Mouse (Mus musculus) E14TG2a.4 (cell line): ENCODE measurements around the gene Speg.

Experiments used
- CTCF ChIP-seq: conservative IDR thresholded peaks from 2 replicates; pipeline ENCODE4 v1.5.1; 2014; ENCODE audit warnings: low read length
- NANOG ChIP-seq: IDR thresholded peaks from 2 replicates; pipeline ENCODE4 v1.6.1; 2014; ENCODE audit warnings: borderline replicate concordance, low read length, mixed read lengths
- POU5F1 ChIP-seq: IDR thresholded peaks from 2 replicates; pipeline ENCODE4 v1.6.1; 2014; ENCODE audit warnings: low read length, borderline replicate concordance

DNA sequence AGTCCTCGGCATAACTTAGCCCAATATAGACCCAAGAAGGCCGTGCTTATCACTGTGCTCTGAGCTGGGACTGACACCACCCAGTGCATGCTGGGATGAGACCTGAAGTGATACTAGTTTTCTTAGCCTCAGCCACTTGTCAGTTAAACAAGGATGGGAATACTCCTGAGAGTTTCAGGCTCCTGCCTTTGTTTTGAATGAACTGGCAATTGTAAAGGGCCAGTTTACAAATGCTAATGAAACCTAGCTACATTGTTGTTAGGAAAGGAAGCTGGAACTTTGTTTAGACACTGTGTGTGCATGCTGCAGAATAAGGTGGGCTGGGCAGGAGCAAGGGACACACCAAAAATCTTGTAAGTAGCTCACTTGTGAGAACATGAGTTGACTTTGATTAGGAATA is 5.9 kb downstream of the Speg start:
- no peak for TF ChIP-seq CTCF
- TF ChIP-seq NANOG = no peak
- no peak for TF ChIP-seq POU5F1
